Mouse (Mus musculus): Measurements from ENCODE around the gene Dok3. TPM values are rescaled to one million over a fixed set of nuclear protein-coding genes. Genes with fewer than 3 reads are reported as not detected.

The Dok3 gene
- polyA plus RNA-seq, 1 experiment from 2014 or later, result 2.5 TPM

- Histone ChIP-seq H3K27ac (ENCODE audit: low read length) (peak overlapping the region; percentile 96), H3K4me3 (ENCODE audit: low read length) (peak overlapping the region; percentile 87), H3K36me3 (ENCODE audit: insufficient read depth, low read length) (peaks cover 26% of the 10 kb centered on the region), H3K27me3 (ENCODE audit: insufficient read depth, low read length) (no peaks in the 10 kb centered on the region), H3K9me3 (ENCODE audit: low read length) (no peaks in the 10 kb centered on the region), H3K4me2 (replicated peaks; ENCODE audit: low read depth, low read length) (peak overlapping the region; percentile 84), H3K9ac (replicated peaks; ENCODE audit: low read length) (peak overlapping the region; percentile 94), H3K4me1 (ENCODE audit: insufficient read depth, low read length) (peaks cover 25% of the 10 kb centered on the region)
- WGBS, result 31% methylated on average over 5 of the region's 5 CpGs
- ATAC-seq (ENCODE audit: low FRiP score, low TSS enrichment), result peak; percentile 5
Measured at GRCm38 (mm10) chr13:55511492-55511861, 17.6 kb downstream of the Dok3 start.

- peak; percentile 69 for ATAC-seq (ENCODE audit: low FRiP score, low TSS enrichment)
- peaks cover 25% of the 10 kb centered on the region for H3K4me1 ChIP-seq (ENCODE audit: insufficient read depth, low read length)
- H3K4me2 ChIP-seq (replicated peaks; ENCODE audit: low read depth, low read length), result peak overlapping the region; percentile 84
- peaks cover 31% of the 10 kb centered on the region for H3K36me3 ChIP-seq (ENCODE audit: insufficient read depth, low read length)
- no peaks in the 10 kb centered on the region for H3K27me3 ChIP-seq (ENCODE audit: insufficient read depth, low read length)
- H3K4me3 ChIP-seq (ENCODE audit: low read length), result peak overlapping the region; percentile 87
- no peaks in the 10 kb centered on the region for H3K9me3 ChIP-seq (ENCODE audit: low read length)
- WGBS, result 13% methylated on average over 6 of the region's 6 CpGs
- peak overlapping the region; percentile 94 for H3K9ac ChIP-seq (replicated peaks; ENCODE audit: low read length)
- H3K27ac ChIP-seq (ENCODE audit: low read length), result peak overlapping the region; percentile 96
Measured at GRCm38 (mm10) chr13:55510668-55511491, 18.2 kb downstream of the Dok3 start.

GRCm38 (mm10) chr13:55510332-55510667, 18.8 kb downstream of the Dok3 start:
- no peaks in the 10 kb centered on the region for H3K9me3 ChIP-seq (ENCODE audit: low read length)
- 37% methylated on average over 3 of the region's 3 CpGs for WGBS
- H3K9ac ChIP-seq (replicated peaks; ENCODE audit: low read length), result 0 out of 2 replicates have a peak overlapping the region, but pooled peaks have one; percentile 10
- peaks cover 37% of the 10 kb centered on the region for H3K36me3 ChIP-seq (ENCODE audit: insufficient read depth, low read length)
- H3K27me3 ChIP-seq (ENCODE audit: insufficient read depth, low read length), result no peaks in the 10 kb centered on the region
- peak overlapping the region; percentile 84 for H3K4me2 ChIP-seq (replicated peaks; ENCODE audit: low read depth, low read length)
- H3K27ac ChIP-seq (ENCODE audit: low read length), result peak overlapping the region; percentile 96; the same call in 1 of the 2 replicates
- peaks cover 25% of the 10 kb centered on the region for H3K4me1 ChIP-seq (ENCODE audit: insufficient read depth, low read length)
- peak; percentile 1; the same call in 1 of the 2 replicates for ATAC-seq (ENCODE audit: low FRiP score, low TSS enrichment)
- peak overlapping the region; percentile 87 for H3K4me3 ChIP-seq (ENCODE audit: low read length)

- no peak for ATAC-seq (ENCODE audit: low FRiP score, low TSS enrichment)
- H3K27me3 ChIP-seq (ENCODE audit: insufficient read depth, low read length), result no peaks in the 10 kb centered on the region
- H3K9me3 ChIP-seq (ENCODE audit: low read length), result no peaks in the 10 kb centered on the region
- peaks cover 50% of the 10 kb centered on the region for H3K36me3 ChIP-seq (ENCODE audit: insufficient read depth, low read length)
- WGBS, result 95% methylated on average over 10 of the region's 10 CpGs
- no peak overlapping the region for H3K9ac ChIP-seq (replicated peaks; ENCODE audit: low read length)
- no peak overlapping the region for H3K27ac ChIP-seq (ENCODE audit: low read length)
- H3K4me3 ChIP-seq (ENCODE audit: low read length), result no peak overlapping the region
- no peak overlapping the region for H3K4me2 ChIP-seq (replicated peaks; ENCODE audit: low read depth, low read length)
- peaks cover 25% of the 10 kb centered on the region for H3K4me1 ChIP-seq (ENCODE audit: insufficient read depth, low read length)
Measured at GRCm38 (mm10) chr13:55508531-55508930, 20.6 kb downstream of the Dok3 start.

GRCm38 (mm10) chr13:55507877-55508276, 21.2 kb downstream of the Dok3 start:
- WGBS, result 60% methylated on average over 11 of the region's 11 CpGs
- peaks cover 25% of the 10 kb centered on the region for H3K4me1 ChIP-seq (ENCODE audit: insufficient read depth, low read length)
- no peak overlapping the region for H3K4me3 ChIP-seq (ENCODE audit: low read length)
- H3K27me3 ChIP-seq (ENCODE audit: insufficient read depth, low read length), result no peaks in the 10 kb centered on the region
- no peak overlapping the region for H3K4me2 ChIP-seq (replicated peaks; ENCODE audit: low read depth, low read length)
- no peak for ATAC-seq (ENCODE audit: low FRiP score, low TSS enrichment)
- no peak overlapping the region for H3K9ac ChIP-seq (replicated peaks; ENCODE audit: low read length)
- H3K27ac ChIP-seq (ENCODE audit: low read length), result no peak overlapping the region
- H3K9me3 ChIP-seq (ENCODE audit: low read length), result no peaks in the 10 kb centered on the region
- H3K36me3 ChIP-seq (ENCODE audit: insufficient read depth, low read length), result peaks cover 57% of the 10 kb centered on the region

- Histone ChIP-seq H3K4me2 (replicated peaks; ENCODE audit: low read depth, low read length) (no peak overlapping the region), H3K36me3 (ENCODE audit: insufficient read depth, low read length) (peaks cover 63% of the 10 kb centered on the region), H3K9ac (replicated peaks; ENCODE audit: low read length) (no peak overlapping the region), H3K27me3 (ENCODE audit: insufficient read depth, low read length) (no peaks in the 10 kb centered on the region), H3K4me3 (ENCODE audit: low read length) (no peak overlapping the region), H3K27ac (ENCODE audit: low read length) (no peak overlapping the region), H3K4me1 (ENCODE audit: insufficient read depth, low read length) (peaks cover 17% of the 10 kb centered on the region), H3K9me3 (ENCODE audit: low read length) (no peaks in the 10 kb centered on the region)
- 89% methylated on average over 10 of the region's 10 CpGs for WGBS
- no peak for ATAC-seq (ENCODE audit: low FRiP score, low TSS enrichment)
Measured at GRCm38 (mm10) chr13:55506697-55507096, 22.4 kb downstream of the Dok3 start.

- whole genome bisulfite sequencing, result 93% methylated on average over 9 of the region's 9 CpGs
- H3K36me3 ChIP-seq (ENCODE audit: insufficient read depth, low read length), result peaks cover 67% of the 10 kb centered on the region
- no peak overlapping the region for H3K27ac ChIP-seq (ENCODE audit: low read length)
- H3K9me3 ChIP-seq (ENCODE audit: low read length), result no peaks in the 10 kb centered on the region
- no peak for ATAC-seq (ENCODE audit: low FRiP score, low TSS enrichment)
- peaks cover 8% of the 10 kb centered on the region for H3K4me1 ChIP-seq (ENCODE audit: insufficient read depth, low read length)
- H3K9ac ChIP-seq (replicated peaks; ENCODE audit: low read length), result no peak overlapping the region
- H3K27me3 ChIP-seq (ENCODE audit: insufficient read depth, low read length), result no peaks in the 10 kb centered on the region
- H3K4me2 ChIP-seq (replicated peaks; ENCODE audit: low read depth, low read length), result no peak overlapping the region
- H3K4me3 ChIP-seq (ENCODE audit: low read length), result no peak overlapping the region
Measured at GRCm38 (mm10) chr13:55505810-55506209, 23.3 kb downstream of the Dok3 start.

- no peak for ATAC-seq (ENCODE audit: low FRiP score, low TSS enrichment)
- no peak overlapping the region for H3K9ac ChIP-seq (replicated peaks; ENCODE audit: low read length)
- H3K9me3 ChIP-seq (ENCODE audit: low read length), result no peaks in the 10 kb centered on the region
- H3K4me3 ChIP-seq (ENCODE audit: low read length), result no peak overlapping the region
- no peaks in the 10 kb centered on the region for H3K27me3 ChIP-seq (ENCODE audit: insufficient read depth, low read length)
- WGBS, result 85% methylated on average over 5 of the region's 5 CpGs
- H3K4me1 ChIP-seq (ENCODE audit: insufficient read depth, low read length), result no peaks in the 10 kb centered on the region
- H3K4me2 ChIP-seq (replicated peaks; ENCODE audit: low read depth, low read length), result no peak overlapping the region
- H3K36me3 ChIP-seq (ENCODE audit: insufficient read depth, low read length), result peaks cover 67% of the 10 kb centered on the region
- H3K27ac ChIP-seq (ENCODE audit: low read length), result no peak overlapping the region
Measured at GRCm38 (mm10) chr13:55504390-55504789, 24.7 kb downstream of the Dok3 start.

- Histone ChIP-seq H3K4me1 (ENCODE audit: insufficient read depth, low read length) (no peaks in the 10 kb centered on the region), H3K9me3 (ENCODE audit: low read length) (no peaks in the 10 kb centered on the region), H3K36me3 (ENCODE audit: insufficient read depth, low read length) (peaks cover 65% of the 10 kb centered on the region), H3K4me2 (replicated peaks; ENCODE audit: low read depth, low read length) (no peak overlapping the region), H3K9ac (replicated peaks; ENCODE audit: low read length) (no peak overlapping the region), H3K27ac (ENCODE audit: low read length) (no peak overlapping the region), H3K4me3 (ENCODE audit: low read length) (no peak overlapping the region), H3K27me3 (ENCODE audit: insufficient read depth, low read length) (no peaks in the 10 kb centered on the region)
- no peak for ATAC-seq (ENCODE audit: low FRiP score, low TSS enrichment)
- 88% methylated on average over 8 of the region's 8 CpGs for WGBS
Measured at GRCm38 (mm10) chr13:55502405-55502804, 26.7 kb downstream of the Dok3 start.

- H3K27ac ChIP-seq (ENCODE audit: low read length), result no peak overlapping the region
- no peak overlapping the region for H3K9ac ChIP-seq (replicated peaks; ENCODE audit: low read length)
- H3K9me3 ChIP-seq (ENCODE audit: low read length), result no peaks in the 10 kb centered on the region
- H3K4me1 ChIP-seq (ENCODE audit: insufficient read depth, low read length), result no peaks in the 10 kb centered on the region
- ATAC-seq (ENCODE audit: low FRiP score, low TSS enrichment), result no peak
- no peak overlapping the region for H3K4me2 ChIP-seq (replicated peaks; ENCODE audit: low read depth, low read length)
- WGBS, result 82% methylated on average over 10 of the region's 10 CpGs
- H3K27me3 ChIP-seq (ENCODE audit: insufficient read depth, low read length), result no peaks in the 10 kb centered on the region
- H3K4me3 ChIP-seq (ENCODE audit: low read length), result no peak overlapping the region
- peaks cover 47% of the 10 kb centered on the region for H3K36me3 ChIP-seq (ENCODE audit: insufficient read depth, low read length)
Measured at GRCm38 (mm10) chr13:55500575-55500974, 28.5 kb downstream of the Dok3 start.

Measured in kidney, embryonic 16.5 days (tissue).